Mouse (Mus musculus): ENCODE data around the gene Pak7. TPM values are rescaled to one million over a fixed set of nuclear protein-coding genes. Genes with fewer than 3 reads are reported as not detected.
"Not testable (repeated sequence)": the region's sequence is repeated elsewhere in the genome, so short reads cannot be mapped to it uniquely, and the experiment has no call there.

Gene Pak7
- polyA plus RNA-seq (2015; fragmentation: Nextera tagmentation; extraction: Ambion mirVana): 0.02 and 0.07 TPM in 2 replicates

GRCm38 (mm10) chr2:136387181-136388131 lies at the start of gene Pak7:
Pak7 (minus strand) TSS chr2:136387967.
- Histone ChIP-seq H3K9me3 (replicated peaks) (no peaks in the 10 kb centered on the region), H3K27ac (replicated peaks) (no peak within 1 kb of the TSS), H3K4me3 (replicated peaks) (peak within 1 kb of the TSS; percentile 26), H3K9ac (no peak within 1 kb of the TSS), H3K4me2 (peak within 1 kb of the TSS; percentile 43), H3K4me1 (replicated peaks) (no peaks in the 10 kb centered on the region), H3K27me3 (peaks cover 25% of the 10 kb centered on the region), H3K36me3 (replicated peaks) (no peaks in the 10 kb centered on the region)
- WGBS (ENCODE audit: insufficient replicate concordance): 2% methylated on average over 39 of the region's 39 CpGs
- no peak for ATAC-seq (ENCODE audit: insufficient read depth)

DNA sequence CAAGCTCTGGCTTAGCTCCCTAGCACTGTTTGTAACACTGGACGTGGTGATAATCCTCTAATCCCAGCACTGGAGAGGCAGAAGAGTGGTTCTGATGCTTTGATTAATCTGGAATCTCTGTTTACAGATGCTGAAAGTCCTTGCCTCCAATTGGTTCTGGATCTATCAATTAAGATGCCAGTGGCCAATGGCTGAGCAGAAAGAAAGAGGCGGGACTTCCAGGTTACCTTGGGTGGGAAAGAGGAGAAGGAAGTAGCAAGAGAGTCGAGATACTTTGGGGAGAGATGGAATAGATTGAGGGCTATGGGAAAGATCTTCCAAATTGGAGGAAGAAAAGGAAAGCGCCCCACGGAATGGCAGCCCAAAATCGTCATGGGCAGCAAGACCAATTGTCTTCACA lies 37.8 kb upstream of the Pak7 start:
- H3K4me1 ChIP-seq (replicated peaks): no peaks in the 10 kb centered on the region
- no peak for ATAC-seq (ENCODE audit: insufficient read depth)
- 59% methylated on average over 6 of the region's 6 CpGs for WGBS (ENCODE audit: insufficient replicate concordance)

DNA sequence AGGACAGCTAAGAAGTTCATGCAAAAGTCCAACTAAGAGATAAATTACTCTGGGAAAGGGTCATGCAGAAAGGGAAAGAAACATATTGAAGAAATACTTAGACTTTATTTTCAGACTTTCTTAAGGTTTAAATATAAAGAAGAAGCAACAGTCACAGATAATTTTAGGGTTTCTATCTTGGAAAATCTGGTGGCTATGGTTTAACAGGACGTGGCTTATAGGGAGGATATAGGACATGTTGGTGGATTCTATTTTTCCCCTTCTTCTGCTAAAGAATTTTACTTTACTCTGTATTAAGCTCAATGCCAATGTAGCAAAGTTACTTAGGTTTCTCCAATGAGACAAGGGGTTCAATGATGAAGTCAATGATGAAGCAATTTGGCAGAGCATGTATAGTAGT lies 31.8 kb upstream of the Pak7 start:
- no peak for ATAC-seq (ENCODE audit: insufficient read depth)
- no peak overlapping the region for H3K9ac ChIP-seq
- H3K27me3 ChIP-seq: no peaks in the 10 kb centered on the region
- H3K4me3 ChIP-seq (replicated peaks): no peak overlapping the region
- H3K36me3 ChIP-seq (replicated peaks): no peaks in the 10 kb centered on the region
- WGBS (ENCODE audit: insufficient replicate concordance): 29% methylated on average over 1 of the region's 1 CpGs
- H3K4me1 ChIP-seq (replicated peaks): no peaks in the 10 kb centered on the region
- no peak overlapping the region for H3K27ac ChIP-seq (replicated peaks)
- H3K9me3 ChIP-seq (replicated peaks): no peaks in the 10 kb centered on the region
- no peak overlapping the region for H3K4me2 ChIP-seq

More for the DNA sequence above, 37.8 kb upstream of the Pak7 start:
- Histone ChIP-seq H3K4me2 (no peak overlapping the region), H3K27me3 (no peaks in the 10 kb centered on the region), H3K4me3 (replicated peaks) (no peak overlapping the region), H3K36me3 (replicated peaks) (no peaks in the 10 kb centered on the region), H3K27ac (replicated peaks) (no peak overlapping the region), H3K9me3 (replicated peaks) (no peaks in the 10 kb centered on the region), H3K9ac (no peak overlapping the region)

DNA sequence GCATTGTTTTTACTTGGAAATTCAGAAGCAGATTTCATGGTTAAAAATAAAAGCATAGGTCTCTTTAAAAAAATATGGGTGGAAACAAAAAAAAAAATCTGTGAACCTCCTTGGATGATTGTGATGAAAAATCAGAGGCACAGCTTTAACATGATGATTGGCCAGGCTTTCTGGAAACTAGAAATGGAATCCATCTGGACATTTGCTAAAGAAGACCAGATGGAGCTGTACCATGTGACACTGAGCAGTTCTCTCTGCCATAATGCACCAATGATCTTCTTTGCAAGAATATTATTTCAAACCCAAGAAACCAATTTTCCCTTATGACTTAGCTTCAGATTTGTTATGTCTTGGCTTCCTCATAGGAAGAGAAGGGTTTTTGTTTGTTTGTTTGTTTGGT lies 28.6 kb upstream of the Pak7 start:
- no peak for ATAC-seq (ENCODE audit: insufficient read depth)
- H3K36me3 ChIP-seq (replicated peaks): no peaks in the 10 kb centered on the region
- H3K4me1 ChIP-seq (replicated peaks): no peaks in the 10 kb centered on the region
- H3K9me3 ChIP-seq (replicated peaks): no peaks in the 10 kb centered on the region
- H3K27me3 ChIP-seq: no peaks in the 10 kb centered on the region
- no peak overlapping the region for H3K27ac ChIP-seq (replicated peaks)
- no peak overlapping the region for H3K9ac ChIP-seq
- no peak overlapping the region for H3K4me3 ChIP-seq (replicated peaks)
- H3K4me2 ChIP-seq: no peak overlapping the region

DNA sequence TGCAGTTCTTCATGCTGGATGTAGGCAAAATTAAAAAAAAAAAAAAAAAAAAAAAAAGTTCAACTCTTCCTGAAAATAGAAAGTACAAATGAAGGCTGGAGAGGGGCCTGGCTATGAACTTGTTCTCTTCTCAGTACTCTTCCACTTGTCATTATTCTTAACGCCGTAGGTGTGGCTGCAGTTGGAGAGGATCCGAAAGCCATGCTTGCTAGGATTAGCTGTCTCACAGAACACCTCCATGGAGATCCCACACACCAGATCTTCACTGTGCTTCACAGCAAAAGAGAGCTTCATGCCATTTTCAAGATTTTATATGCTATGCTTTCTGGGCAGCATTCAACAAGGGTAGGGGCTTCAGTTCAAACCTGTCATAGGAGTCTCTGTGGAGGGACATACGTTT lies 14.8 kb upstream of the Pak7 start:
- 58% methylated on average over 4 of the region's 4 CpGs for WGBS (ENCODE audit: insufficient replicate concordance)
- no peaks in the 10 kb centered on the region for H3K27me3 ChIP-seq
- no peak overlapping the region for H3K4me2 ChIP-seq
- H3K9ac ChIP-seq: no peak overlapping the region
- H3K36me3 ChIP-seq (replicated peaks): no peaks in the 10 kb centered on the region
- no peaks in the 10 kb centered on the region for H3K9me3 ChIP-seq (replicated peaks)
- H3K4me1 ChIP-seq (replicated peaks): no peaks in the 10 kb centered on the region
- no peak overlapping the region for H3K27ac ChIP-seq (replicated peaks)
- no peak for ATAC-seq (ENCODE audit: insufficient read depth)
- no peak overlapping the region for H3K4me3 ChIP-seq (replicated peaks)

DNA sequence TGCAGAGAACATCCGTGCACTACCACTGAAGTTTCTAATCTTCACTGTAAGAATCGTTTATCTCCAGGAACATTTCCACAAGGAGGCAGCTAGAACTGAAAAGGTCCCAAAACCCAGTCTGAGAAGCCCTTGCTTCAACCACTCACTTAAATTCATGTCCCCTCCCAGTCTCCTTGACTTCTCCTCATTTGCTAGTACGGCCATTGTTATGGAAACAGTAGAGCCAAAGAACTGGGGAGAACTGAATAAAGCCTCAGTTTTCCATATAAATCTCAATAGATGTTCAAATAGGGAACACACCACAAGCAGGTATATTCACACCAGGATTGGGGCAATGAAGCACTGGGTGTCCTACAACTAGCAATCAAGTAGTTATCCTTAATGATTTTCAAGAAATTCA lies 12.4 kb downstream of the Pak7 start:
- H3K9ac ChIP-seq: no peak overlapping the region
- no peak overlapping the region for H3K4me3 ChIP-seq (replicated peaks)
- H3K36me3 ChIP-seq (replicated peaks): no peaks in the 10 kb centered on the region
- H3K27ac ChIP-seq (replicated peaks): no peak overlapping the region
- H3K9me3 ChIP-seq (replicated peaks): no peaks in the 10 kb centered on the region
- WGBS (ENCODE audit: insufficient replicate concordance): 45% methylated on average over 3 of the region's 3 CpGs
- H3K4me1 ChIP-seq (replicated peaks): no peaks in the 10 kb centered on the region
- no peaks in the 10 kb centered on the region for H3K27me3 ChIP-seq
- no peak overlapping the region for H3K4me2 ChIP-seq
- ATAC-seq (ENCODE audit: insufficient read depth): no peak

GRCm38 (mm10) chr2:136372361-136372760 lies 15.4 kb downstream of the Pak7 start:
- Histone ChIP-seq H3K27ac (replicated peaks) (no peak overlapping the region), H3K9ac (no peak overlapping the region), H3K36me3 (replicated peaks) (no peaks in the 10 kb centered on the region), H3K9me3 (replicated peaks) (no peaks in the 10 kb centered on the region), H3K4me2 (no peak overlapping the region), H3K27me3 (no peaks in the 10 kb centered on the region), H3K4me1 (replicated peaks) (no peaks in the 10 kb centered on the region), H3K4me3 (replicated peaks) (no peak overlapping the region)
- WGBS (ENCODE audit: insufficient replicate concordance): 44% methylated on average over 1 of the region's 1 CpGs
- ATAC-seq (ENCODE audit: insufficient read depth): no peak

DNA sequence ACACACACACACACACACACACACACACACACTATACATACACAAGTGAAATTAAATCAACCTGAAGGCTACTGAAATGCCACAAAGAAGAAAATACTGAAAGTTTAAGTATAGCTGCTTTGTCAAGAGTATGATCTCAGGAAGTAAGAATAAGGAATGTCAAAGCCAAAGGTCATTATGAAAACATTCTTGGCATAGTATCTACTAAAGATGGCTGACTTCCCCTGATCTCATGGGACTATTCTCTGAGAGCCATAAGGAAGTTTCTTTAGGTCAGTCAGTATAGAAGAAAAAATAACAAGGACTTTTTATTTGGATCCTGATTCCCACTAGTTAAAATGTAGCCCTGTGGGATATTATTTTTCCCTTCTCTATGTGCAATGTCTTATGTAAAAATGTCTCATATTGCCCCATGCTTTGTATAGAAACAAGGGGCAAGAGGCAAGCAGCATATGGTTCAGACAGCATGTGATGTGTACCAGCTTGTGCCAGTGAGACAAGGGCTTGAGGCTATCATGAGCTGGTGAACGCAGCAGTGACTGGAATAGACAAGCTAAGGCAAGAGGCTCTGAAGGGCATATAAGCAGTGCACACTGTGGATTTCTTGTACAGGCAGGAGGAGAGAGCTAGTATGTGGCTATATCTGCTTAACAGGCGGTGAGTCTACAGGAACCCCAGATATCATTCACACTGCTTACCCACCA lies 36.2 kb downstream of the Pak7 start:
- no peaks in the 10 kb centered on the region for H3K27me3 ChIP-seq
- H3K9ac ChIP-seq: no peak overlapping the region
- no peaks in the 10 kb centered on the region for H3K36me3 ChIP-seq (replicated peaks)
- no peaks in the 10 kb centered on the region for H3K4me1 ChIP-seq (replicated peaks)
- 55% methylated on average over 2 of the region's 2 CpGs for WGBS (ENCODE audit: insufficient replicate concordance)
- no peak overlapping the region for H3K4me2 ChIP-seq
- ATAC-seq (ENCODE audit: insufficient read depth): no peak
- no peak overlapping the region for H3K27ac ChIP-seq (replicated peaks)
- H3K9me3 ChIP-seq (replicated peaks): no peaks in the 10 kb centered on the region
- no peak overlapping the region for H3K4me3 ChIP-seq (replicated peaks)

GRCm38 (mm10) chr2:136350459-136350858 lies 37.3 kb downstream of the Pak7 start:
- Histone ChIP-seq H3K4me3 (replicated peaks) (no peak overlapping the region), H3K4me2 (no peak overlapping the region), H3K9me3 (replicated peaks) (no peaks in the 10 kb centered on the region), H3K9ac (no peak overlapping the region), H3K27ac (replicated peaks) (no peak overlapping the region), H3K36me3 (replicated peaks) (no peaks in the 10 kb centered on the region), H3K4me1 (replicated peaks) (no peaks in the 10 kb centered on the region), H3K27me3 (no peaks in the 10 kb centered on the region)
- no peak for ATAC-seq (ENCODE audit: insufficient read depth)
- WGBS (ENCODE audit: insufficient replicate concordance): 68% methylated on average over 3 of the region's 3 CpGs

GRCm38 (mm10) chr2:136349671-136350275 lies 38.0 kb downstream of the Pak7 start:
- no peaks in the 10 kb centered on the region for H3K4me1 ChIP-seq (replicated peaks)
- no peak overlapping the region for H3K27ac ChIP-seq (replicated peaks)
- no peaks in the 10 kb centered on the region for H3K27me3 ChIP-seq
- H3K4me3 ChIP-seq (replicated peaks): no peak overlapping the region
- no peak for ATAC-seq (ENCODE audit: insufficient read depth)
- H3K9me3 ChIP-seq (replicated peaks): no peaks in the 10 kb centered on the region
- 51% methylated on average over 8 of the region's 8 CpGs for WGBS (ENCODE audit: insufficient replicate concordance)
- H3K4me2 ChIP-seq: no peak overlapping the region
- no peaks in the 10 kb centered on the region for H3K36me3 ChIP-seq (replicated peaks)
- H3K9ac ChIP-seq: no peak overlapping the region

GRCm38 (mm10) chr2:136344240-136344780 lies 43.5 kb downstream of the Pak7 start:
- ATAC-seq (ENCODE audit: insufficient read depth); H3K4me3 ChIP-seq (replicated peaks); H3K27me3 ChIP-seq; H3K9ac ChIP-seq; H3K27ac ChIP-seq (replicated peaks); H3K9me3 ChIP-seq (replicated peaks); H3K4me1 ChIP-seq (replicated peaks); H3K36me3 ChIP-seq (replicated peaks); H3K4me2 ChIP-seq: not testable (repeated sequence)
- WGBS (ENCODE audit: insufficient replicate concordance): 58% methylated on average over 4 of the region's 4 CpGs
